Mouse (Mus musculus) erythroblast, embryonic 14.5 days (primary cell): ENCODE data around the gene Pitpnm1.

Experiments
- GATA1 ChIP-seq: IDR thresholded peaks from 2 replicates; pipeline ENCODE4 v1.6.1; 2012; ENCODE audit warnings: low read length, inconsistent platforms, mixed read lengths
- TAL1 ChIP-seq: IDR thresholded peaks from 3 replicates; pipeline ENCODE4 v1.6.1; 2012; ENCODE audit warnings: low read length, inconsistent platforms, mixed read lengths

DNA sequence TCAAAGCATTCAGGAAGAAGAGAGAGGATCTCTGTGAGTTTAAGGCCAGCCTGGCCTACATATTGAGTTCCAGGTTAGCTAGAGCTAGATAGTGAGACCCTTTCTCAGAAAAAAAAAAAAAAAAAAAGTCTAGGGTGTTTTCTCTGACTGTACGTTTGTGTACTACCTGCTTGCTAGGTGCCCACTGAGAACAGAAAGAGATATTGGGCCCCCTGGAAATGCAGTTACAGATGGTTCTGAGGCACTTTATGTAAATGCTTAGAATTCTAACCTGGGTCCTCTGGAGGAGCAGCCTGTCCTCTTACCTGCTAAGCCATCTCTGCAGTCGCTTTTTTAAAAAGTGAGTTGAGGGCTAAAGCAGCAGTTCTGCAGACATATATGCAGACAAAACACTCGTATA is 4.0 kb upstream of the Pitpnm1 start:
- TF ChIP-seq TAL1: no peak
- no peak for TF ChIP-seq GATA1
